Mouse (Mus musculus): ENCODE measurements around the gene Syt5.

Syt5 gene

GRCm38 (mm10) chr7:4522292-4522691, 25.0 kb downstream of the Syt5 start:
- no peak for DNase-seq

DNA sequence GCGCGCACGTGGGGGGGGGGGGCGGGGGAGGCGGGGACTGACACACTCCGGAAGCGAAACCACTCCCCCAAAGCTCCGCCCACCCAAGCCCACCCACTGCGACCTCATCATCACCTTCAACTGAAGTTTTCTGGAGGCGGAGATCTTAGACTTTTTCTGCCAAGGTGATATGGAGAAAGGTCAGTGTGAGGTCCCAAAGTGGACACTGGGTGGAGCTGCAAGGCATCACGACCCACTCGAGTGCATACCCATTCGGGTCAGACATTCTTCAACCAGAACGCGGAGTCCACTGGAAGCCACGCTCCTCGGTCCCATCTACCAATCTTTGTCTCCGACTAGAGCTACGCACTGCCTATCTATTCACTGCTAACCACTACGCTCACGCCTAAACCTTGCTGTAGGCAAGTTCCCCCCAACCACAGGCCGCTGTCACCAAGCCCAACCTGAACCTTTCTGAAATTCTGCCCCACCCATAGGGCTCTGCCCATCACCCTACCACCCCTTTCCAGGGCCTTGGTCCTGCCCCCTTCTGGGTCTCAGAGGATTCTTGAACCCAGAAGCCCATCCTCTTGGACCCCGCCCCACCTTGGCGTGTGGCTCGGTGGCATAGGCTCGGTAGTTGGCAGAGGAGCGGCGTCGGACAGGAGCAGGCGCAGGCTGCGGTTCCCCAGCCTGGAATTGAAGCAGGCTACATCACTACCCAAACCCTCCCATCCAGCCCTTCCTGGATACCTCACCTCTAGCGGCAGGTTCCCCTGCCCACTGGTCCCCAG, 25.9 kb downstream of the Syt5 start:
- DNase-seq, result no peak

DNA sequence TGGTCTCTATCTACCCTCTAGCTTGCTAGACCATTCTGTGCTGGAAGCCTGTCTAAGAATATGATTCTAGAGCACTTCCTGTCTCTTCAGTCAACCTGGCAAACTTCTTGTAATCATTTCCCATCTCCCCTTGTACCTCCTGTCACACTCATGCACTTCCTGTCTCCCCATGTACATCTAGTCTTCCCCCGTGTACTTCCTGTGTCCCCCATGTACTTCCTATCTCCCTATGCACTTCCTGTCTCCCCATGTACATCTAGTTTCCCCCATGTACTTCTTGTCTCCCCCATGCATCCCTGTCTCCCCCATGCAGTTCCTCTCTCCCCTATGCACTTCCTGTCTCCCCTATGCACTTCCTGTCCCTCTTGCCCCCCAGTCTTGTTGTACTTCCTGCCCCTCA, 28.9 kb downstream of the Syt5 start:
- no peak for DNase-seq

DNA sequence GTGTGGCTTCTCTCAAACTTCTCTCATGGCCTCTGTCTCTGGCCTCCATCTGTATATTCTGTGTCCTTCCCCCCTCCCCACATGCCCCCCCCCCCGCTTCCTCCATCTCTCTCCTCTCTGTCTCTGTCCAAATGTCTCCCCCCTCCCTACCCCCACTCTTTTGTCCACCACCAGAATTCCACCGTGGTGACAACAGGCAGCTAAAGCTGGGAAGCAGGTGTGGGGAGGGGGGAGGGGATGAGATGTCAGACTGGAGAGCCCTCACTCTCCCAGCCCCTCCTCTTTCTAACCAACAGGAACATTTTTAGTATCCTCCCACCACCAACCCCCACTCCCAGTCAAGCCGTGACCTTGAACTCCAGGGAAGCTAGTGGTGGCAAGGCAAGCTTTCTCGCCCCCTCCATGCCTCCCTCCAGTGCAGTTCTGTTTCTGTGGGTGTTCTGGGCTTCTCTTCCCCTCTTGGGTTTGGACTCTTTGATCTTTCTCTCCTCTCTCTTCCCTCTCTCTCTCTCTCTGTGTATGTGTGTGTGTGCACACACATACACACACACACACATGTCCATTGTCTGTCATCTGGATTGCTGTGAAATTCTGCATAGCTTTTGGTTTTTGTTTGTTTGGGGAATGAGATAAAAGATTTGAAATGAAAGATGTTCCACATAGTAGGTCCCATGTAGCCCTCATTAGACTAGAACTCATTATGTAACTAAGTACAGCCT, 30.9 kb downstream of the Syt5 start, which contains the start of gene Tnnt1:
Gene Tnnt1 (minus strand): TSS at position 51 of the 719 bp plus-strand sequence.
- DNase-seq, result no peak

DNA sequence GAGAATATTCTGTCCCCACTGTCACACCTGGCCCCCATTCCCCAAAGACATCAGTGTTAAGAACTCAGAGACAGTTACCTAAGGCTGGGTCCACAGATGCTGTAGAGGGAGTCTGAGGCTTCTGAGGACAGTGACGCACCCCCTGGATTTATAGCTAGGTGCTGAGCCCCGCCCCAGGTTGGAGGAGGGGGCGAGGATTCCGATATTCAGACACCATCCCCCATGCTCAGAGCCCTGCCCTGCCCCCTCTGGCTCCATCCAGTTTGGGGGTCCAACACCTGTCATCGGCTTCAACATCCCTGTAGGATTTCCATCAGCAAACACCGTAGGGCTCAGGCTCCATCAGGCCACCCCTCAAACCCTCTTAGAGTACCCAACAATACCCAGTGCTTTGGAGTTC, 31.5 kb downstream of the Syt5 start:
- DNase-seq, result no peak

GRCm38 (mm10) chr7:4513829-4514712, 33.3 kb downstream of the Syt5 start:
- no peak for DNase-seq

GRCm38 (mm10) chr7:4513236-4513635, 34.1 kb downstream of the Syt5 start:
- DNase-seq, result no peak

GRCm38 (mm10) chr7:4511489-4512224, 35.7 kb downstream of the Syt5 start:
- DNase-seq, result no peak

- DNase-seq, result peak; percentile 41
These were observed 37.3 kb downstream of the Syt5 start for GRCm38 (mm10) chr7:4509863-4510608.

DNA sequence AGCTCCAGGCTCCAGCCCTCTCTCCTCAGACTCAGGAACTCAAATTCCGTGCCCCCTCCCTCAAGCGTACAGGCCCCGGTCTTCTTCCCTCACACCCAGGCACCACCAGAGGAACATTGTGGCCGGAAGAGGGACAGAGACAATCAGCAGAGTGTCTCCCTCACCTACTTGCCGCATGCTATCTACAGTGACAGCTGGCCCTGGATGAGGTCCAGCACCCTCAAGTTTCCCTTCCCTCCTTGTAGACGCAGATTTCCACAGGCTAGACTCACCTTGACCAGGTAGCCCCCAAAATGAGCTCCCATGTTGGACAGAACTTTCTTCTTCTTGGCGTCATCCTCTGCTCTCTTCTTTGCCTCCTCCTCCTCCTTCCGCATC, 38.6 kb downstream of the Syt5 start:
- DNase-seq, result no peak

DNA sequence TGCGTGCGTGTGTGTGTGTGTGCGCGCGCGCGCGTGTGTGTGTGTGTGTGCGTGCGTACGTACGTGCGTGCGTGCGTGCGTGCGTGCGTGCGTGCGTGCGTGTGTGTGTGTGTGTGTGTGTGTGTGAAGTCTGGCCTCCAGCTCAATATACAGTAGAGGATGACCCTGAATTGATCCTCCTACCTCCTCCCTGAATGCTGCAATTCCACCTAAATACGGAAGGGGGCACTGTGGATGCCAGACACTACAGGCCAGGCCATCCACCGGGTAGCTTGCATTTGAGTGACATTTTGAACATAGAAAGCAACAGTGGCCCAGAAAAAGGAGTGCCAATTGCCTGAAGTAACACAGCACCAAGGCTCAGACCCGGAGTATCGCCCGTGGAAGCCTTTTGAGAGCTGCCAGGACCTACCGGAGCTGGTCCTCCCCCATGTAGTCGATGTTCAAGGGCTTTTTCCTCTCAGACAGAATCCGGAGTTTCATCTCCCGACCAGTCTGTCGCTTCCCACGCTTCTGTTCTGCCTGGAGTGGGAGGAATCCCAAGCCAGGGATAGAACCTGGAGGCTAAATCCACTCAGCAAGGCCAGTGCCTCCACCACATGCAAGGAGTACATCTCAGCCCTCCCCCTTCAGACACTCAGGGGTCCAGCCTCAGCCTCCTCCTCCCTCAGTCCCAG, 39.1 kb downstream of the Syt5 start:
- DNase-seq, result peak; percentile 43

- no peak for DNase-seq
These were observed 40.1 kb downstream of the Syt5 start for GRCm38 (mm10) chr7:4507220-4507619.

GRCm38 (mm10) chr7:4504646-4505435, 42.5 kb downstream of the Syt5 start:
- DNase-seq, result no peak

GRCm38 (mm10) chr7:4503858-4504257, 43.5 kb downstream of the Syt5 start:
- no peak for DNase-seq

DNA sequence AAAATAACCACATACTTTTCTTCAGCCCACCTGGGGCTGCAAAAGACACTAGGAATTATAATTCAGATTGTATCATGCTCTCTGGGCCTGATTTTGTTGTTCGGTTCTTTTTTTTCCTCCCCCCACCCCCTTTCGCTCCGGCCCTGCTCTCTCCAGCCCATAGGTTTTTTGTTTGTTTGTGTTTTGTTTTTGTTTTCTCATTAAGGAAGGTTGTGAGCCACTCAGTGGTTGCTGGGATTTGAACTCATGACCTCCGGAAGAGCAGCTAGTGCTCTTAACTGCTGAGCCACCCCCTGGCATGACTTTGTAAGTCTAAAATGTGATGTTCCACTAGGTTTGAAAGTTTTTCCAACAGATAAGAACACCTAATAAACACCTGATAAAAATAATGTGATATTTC, 44.2 kb downstream of the Syt5 start:
- DNase-seq, result no peak

DNA sequence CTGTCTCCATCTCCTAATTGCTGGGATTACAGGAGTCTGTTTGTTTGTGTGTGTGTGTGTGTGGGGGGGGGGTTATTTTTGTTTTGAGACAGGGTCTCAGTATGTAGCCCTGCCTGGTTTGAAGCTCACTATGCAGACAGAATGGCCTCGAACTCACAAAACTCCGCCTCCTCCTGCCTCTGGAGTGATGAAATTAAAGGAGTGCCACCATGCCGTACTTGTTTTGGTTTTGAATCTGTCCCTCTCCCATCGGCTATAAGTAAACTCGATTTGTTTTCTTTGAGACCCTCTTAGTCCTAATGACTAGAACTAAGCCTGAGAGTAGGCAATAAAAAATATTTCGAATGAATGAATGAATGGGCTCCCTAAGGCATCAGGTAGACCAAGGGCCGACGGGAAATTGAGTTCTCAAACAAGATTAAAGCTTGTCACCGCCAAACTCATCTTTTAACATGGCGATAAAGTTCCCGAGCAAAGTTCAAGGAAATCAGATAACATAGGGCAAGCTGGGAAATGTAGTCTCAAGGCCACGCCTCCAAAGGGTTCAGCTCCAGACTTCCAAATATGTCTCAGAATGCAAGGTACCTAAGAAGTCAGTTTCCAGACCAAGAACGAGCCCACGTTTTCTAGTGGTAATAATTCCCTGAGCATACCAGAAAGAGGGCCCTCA, 44.8 kb downstream of the Syt5 start:
- DNase-seq, result peak; percentile 87

- DNase-seq, result peak; percentile 97
These were observed 45.6 kb downstream of the Syt5 start, which contains the start of gene Ppp1r12c for GRCm38 (mm10) chr7:4501558-4502397. TSS of gene Ppp1r12c (minus strand) at chr7:4501680.

DNA sequence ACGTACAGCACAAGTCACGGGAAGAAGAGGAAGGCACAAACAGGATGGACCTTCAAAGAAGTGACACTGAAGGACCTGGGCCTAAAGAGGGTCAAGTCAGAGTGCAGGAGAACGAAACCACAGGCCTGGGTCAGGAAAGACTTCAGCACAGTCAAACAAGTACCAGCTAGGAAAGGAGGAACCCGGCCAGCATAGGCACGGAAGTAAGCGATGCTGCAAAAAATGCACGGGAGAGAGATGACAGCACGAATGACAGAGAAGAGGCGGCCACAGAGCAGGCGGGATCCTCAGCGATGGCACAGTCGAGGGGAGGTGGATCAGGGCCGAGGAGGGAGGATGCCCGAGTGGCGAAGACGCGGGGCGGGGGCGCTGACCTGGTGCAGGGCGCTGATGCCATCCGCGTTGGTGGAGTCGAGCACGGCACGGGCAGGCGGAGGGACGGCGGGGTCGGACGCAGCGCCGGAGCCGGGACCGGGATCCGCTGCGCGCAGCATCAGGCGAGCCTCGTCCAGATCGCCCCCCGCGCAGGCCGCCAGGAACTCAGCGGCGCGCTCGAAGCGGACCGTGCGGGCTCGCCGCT, 46.4 kb downstream of the Syt5 start:
- peak; percentile 65 for DNase-seq
